Mouse (Mus musculus): ENCODE data around the gene Vwa7.

DNA sequence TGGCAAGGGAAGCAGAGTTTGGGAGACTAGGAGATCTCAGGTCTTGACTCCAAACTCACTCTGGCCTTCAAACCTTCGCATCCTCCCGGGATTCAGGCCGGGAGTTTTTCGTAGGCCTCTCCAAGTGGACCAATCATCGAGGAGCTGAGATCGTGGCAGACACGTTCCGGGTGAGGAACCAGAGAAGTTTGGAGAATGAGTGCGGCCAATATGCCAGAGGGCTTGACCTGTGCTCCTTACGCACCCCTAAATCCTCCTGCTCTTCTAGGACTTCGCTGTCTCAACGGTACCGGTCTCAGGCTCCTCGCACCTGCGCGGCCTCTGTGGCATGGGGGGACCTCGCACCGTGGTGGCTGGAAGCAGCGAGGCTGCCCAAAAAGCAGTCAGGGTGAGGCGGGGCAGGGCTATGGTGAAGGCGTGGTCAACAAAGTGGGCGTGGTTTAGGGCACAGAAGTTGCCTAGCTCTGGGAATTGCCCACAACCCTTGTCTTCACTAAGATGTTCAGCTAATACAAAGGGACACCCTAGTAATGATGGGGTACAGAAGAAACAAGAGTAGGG, 44.4 kb downstream of the Vwa7 start:
- TF ChIP-seq CTCF (IDR thresholded peaks at IDR 0.05) (no peak), EP300 (IDR thresholded peaks at IDR 0.05) (no peak)
